Mouse (Mus musculus): ENCODE measurements at regions not wholly inside any gene's neighbourhood (a gene's known extent, or its start where the extent isn't known, plus 50 kb on each side); places are given as distances from the start of the nearest gene placed in this dataset.
"Not testable (repeated sequence)": the region's sequence is repeated elsewhere in the genome, so short reads cannot be mapped to it uniquely, and the experiment has no call there.

- not testable (repeated sequence) for DNase-seq (ENCODE audit: extremely low spot score, low read depth, low spot score)
Observed at GRCm38 (mm10) chr1:184669173-184669572, 63.2 kb downstream of the Hlx start.

GRCm38 (mm10) chr1:184668428-184668827 is 64.0 kb downstream of the Hlx start:
- DNase-seq (ENCODE audit: extremely low spot score, low read depth, low spot score): no peak

- no peak for DNase-seq (ENCODE audit: extremely low spot score, low read depth, low spot score)
Observed at GRCm38 (mm10) chr1:184668022-184668421, 64.4 kb downstream of the Hlx start.

GRCm38 (mm10) chr1:184665243-184665642 is 67.2 kb downstream of the Hlx start:
- DNase-seq (ENCODE audit: extremely low spot score, low read depth, low spot score): no peak

GRCm38 (mm10) chr1:184664098-184664375 is 68.4 kb downstream of the Hlx start:
- DNase-seq (ENCODE audit: extremely low spot score, low read depth, low spot score): no peak

GRCm38 (mm10) chr1:184663300-184664097 is 68.9 kb downstream of the Hlx start:
- no peak for DNase-seq (ENCODE audit: extremely low spot score, low read depth, low spot score)

GRCm38 (mm10) chr1:184650541-184651105 is 81.8 kb downstream of the Hlx start:
- DNase-seq (ENCODE audit: extremely low spot score, low read depth, low spot score): no peak

GRCm38 (mm10) chr1:184647920-184648540 is 84.4 kb downstream of the Hlx start:
- DNase-seq (ENCODE audit: extremely low spot score, low read depth, low spot score): no peak

- DNase-seq (ENCODE audit: extremely low spot score, low read depth, low spot score): no peak
Observed at GRCm38 (mm10) chr1:184644767-184645598, 87.4 kb downstream of the Hlx start.

GRCm38 (mm10) chr1:184630695-184631475 is 101.5 kb downstream of the Hlx start:
- no peak for DNase-seq (ENCODE audit: extremely low spot score, low read depth, low spot score)

- no peak for DNase-seq (ENCODE audit: extremely low spot score, low read depth, low spot score)
Observed at GRCm38 (mm10) chr1:184629194-184629593, 103.2 kb downstream of the Hlx start.

GRCm38 (mm10) chr1:184628566-184629168 is 103.8 kb downstream of the Hlx start:
- no peak for DNase-seq (ENCODE audit: extremely low spot score, low read depth, low spot score)

GRCm38 (mm10) chr1:184622462-184622861 is 110.0 kb downstream of the Hlx start:
- no peak for DNase-seq (ENCODE audit: extremely low spot score, low read depth, low spot score)

- DNase-seq (ENCODE audit: extremely low spot score, low read depth, low spot score): no peak
Observed at GRCm38 (mm10) chr1:184621950-184622349, 110.5 kb downstream of the Hlx start.

GRCm38 (mm10) chr1:184617853-184618454 is 114.5 kb downstream of the Hlx start:
- no peak for DNase-seq (ENCODE audit: extremely low spot score, low read depth, low spot score)

- no peak for DNase-seq (ENCODE audit: extremely low spot score, low read depth, low spot score)
Observed at GRCm38 (mm10) chr1:184615991-184616390, 116.4 kb downstream of the Hlx start.

GRCm38 (mm10) chr1:184614699-184615415 is 117.6 kb downstream of the Hlx start:
- no peak for DNase-seq (ENCODE audit: extremely low spot score, low read depth, low spot score)

- DNase-seq (ENCODE audit: extremely low spot score, low read depth, low spot score): no peak
Observed at GRCm38 (mm10) chr1:184612880-184613279, 119.5 kb downstream of the Hlx start.

GRCm38 (mm10) chr1:184608938-184609337 is 123.5 kb downstream of the Hlx start:
- no peak for DNase-seq (ENCODE audit: extremely low spot score, low read depth, low spot score)
